Comparison of ENCODE assay signal across 8 mouse cellular contexts in genomic region chr5:21055820-21056531, GRCm38 (mm10). TPM values are rescaled to one million over a fixed set of nuclear protein-coding genes. Genes with fewer than 3 reads are reported as not detected.
DNase-seq lines count a peak whose midpoint lies in the region; ATAC-seq and TF ChIP-seq lines count a peak whose summit lies in the region.

TSS of gene Ptpn12 (minus strand) at chr5:21055911.

- H3K4me1 ChIP-seq in hindbrain, embryonic 10.5 days (replicated peaks), result peaks cover 20% of the 10 kb centered on the region
- H3K4me1 ChIP-seq in lung, postnatal 0 days (ENCODE audit: insufficient read depth, low read depth, low read length), result peaks cover 7% of the 10 kb centered on the region; the same call in 1 of the 2 replicates

- H3K27me3 ChIP-seq in hindbrain, embryonic 10.5 days (ENCODE audit: insufficient read depth, poor library complexity, severe bottlenecking), result no peaks in the 10 kb centered on the region
- no peaks in the 10 kb centered on the region for H3K27me3 ChIP-seq in lung, postnatal 0 days (replicated peaks; ENCODE audit: insufficient read depth, low read length)

- H3K27ac ChIP-seq in hindbrain, embryonic 10.5 days, result peak within 1 kb of the TSS; percentile 99
- H3K27ac ChIP-seq in lung, postnatal 0 days (ENCODE audit: low read length), result peak within 1 kb of the TSS; percentile 100

- no peaks in the 10 kb centered on the region for H3K9me3 ChIP-seq in hindbrain, embryonic 10.5 days
- no peaks in the 10 kb centered on the region for H3K9me3 ChIP-seq in lung, postnatal 0 days (ENCODE audit: low read length)

- DNase-seq in MEL-GATA-1-ER (ENCODE audit: extremely low read depth, low read depth), result peak; percentile 87
- DNase-seq in cerebellum, adult 8-10 months, result peak; percentile 93
- peak; percentile 95 for DNase-seq in hindbrain, embryonic 10.5 days (ENCODE audit: low spot score)
- peak; percentile 97 for DNase-seq in layer of hippocampus, adult 9-11 months
- peak; percentile 98 for DNase-seq in lung, postnatal 0 days (ENCODE audit: low spot score)
- DNase-seq in ovary, postnatal 14 days (ENCODE audit: low spot score), result peak; percentile 91
- peak; percentile 96 for DNase-seq in thymus, postnatal 14 days

- no peak for TF ChIP-seq EP300 in lung, postnatal 0 days (IDR thresholded peaks at IDR 0.05)

- TF ChIP-seq CTCF in lung, postnatal 0 days (IDR thresholded peaks at IDR 0.05), result peak; percentile 65

- peak within 1 kb of the TSS; percentile 99 for H3K9ac ChIP-seq in lung, postnatal 0 days (replicated peaks; ENCODE audit: low read depth)

- H3K4me3 ChIP-seq in hindbrain, embryonic 10.5 days, result peak within 1 kb of the TSS; percentile 88
- peak within 1 kb of the TSS; percentile 99 for H3K4me3 ChIP-seq in lung, postnatal 0 days (ENCODE audit: low read depth, low read length)

- under 1% methylated on average over 73 of the region's 73 CpGs for WGBS in hindbrain, embryonic 10.5 days
- WGBS in lung, postnatal 0 days, result under 1% methylated on average over 49 of the region's 73 CpGs

- H3K36me3 ChIP-seq in hindbrain, embryonic 10.5 days, result no peaks in the 10 kb centered on the region
- H3K36me3 ChIP-seq in lung, postnatal 0 days (ENCODE audit: insufficient read depth, low read length), result no peaks in the 10 kb centered on the region

- H3K4me2 ChIP-seq in lung, postnatal 0 days (replicated peaks; ENCODE audit: low read depth, low read length), result peak within 1 kb of the TSS; percentile 58

- peak; percentile 88 for ATAC-seq in frontal cortex, adult (ENCODE audit: low TSS enrichment)
- peak; percentile 94 for ATAC-seq in lung, postnatal 0 days

RNA-seq across cellular contexts. Expression of gene Ptpn12, which starts in this region (rescaled TPM):
- polyA plus RNA-seq in hindbrain, embryonic 10.5 days (2016; fragmentation: Nextera tagmentation; extraction: Ambion mirVana), result 22.2 and 26.4 TPM in 2 replicates
- polyA plus RNA-seq in lung, postnatal 0 days (2015; fragmentation: Nextera tagmentation; extraction: Ambion mirVana), result 31.1 and 35.1 TPM in 2 replicates

Comparison
In these comparisons a context has a peak if more than half of its experiments do, and no peak if none do; other contexts are left out.
1. Peak in every context shown above with its lines: DNase-seq, ATAC-seq, H3K4me3 ChIP-seq and H3K27ac ChIP-seq.